Mouse (Mus musculus): ENCODE data around the gene Gcn1l1. TPM values are rescaled to one million over a fixed set of nuclear protein-coding genes. Genes with fewer than 3 reads are reported as not detected.
"Not testable (repeated sequence)": the region's sequence is repeated elsewhere in the genome, so short reads cannot be mapped to it uniquely, and the experiment has no call there.

Gcn1l1 gene
- polyA plus RNA-seq, 1 experiment from 2014 or later = 25.5 TPM

DNA sequence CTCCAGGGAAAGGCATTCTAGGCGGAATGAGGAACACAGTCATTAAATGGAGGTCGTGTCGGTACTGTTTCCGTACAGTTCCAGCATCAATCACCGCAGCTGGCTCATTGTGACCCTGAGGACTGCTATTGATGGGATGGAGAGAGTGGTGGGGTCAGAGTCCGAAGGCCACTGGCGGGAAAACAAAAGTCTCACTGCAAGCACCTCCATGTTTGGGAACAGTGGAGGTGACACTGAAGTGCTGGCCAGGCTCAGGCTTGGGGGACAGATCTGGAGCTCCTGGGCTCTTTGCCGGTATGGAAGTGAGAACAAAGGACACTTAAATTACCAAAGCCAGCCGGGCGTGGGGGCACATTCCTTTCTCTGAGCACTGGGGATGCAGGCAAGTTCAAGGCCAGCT lies 3.6 kb downstream of the Gcn1l1 start:
- Histone ChIP-seq H3K36me3 (ENCODE audit: control insufficient read depth, insufficient read depth, low read length) (peaks cover 4% of the 10 kb centered on the region; the same call in 1 of the 2 replicates), H3K4me1 (ENCODE audit: control insufficient read depth, insufficient read depth, low read length) (peaks cover 16% of the 10 kb centered on the region), H3K27me3 (replicated peaks; ENCODE audit: control insufficient read depth, insufficient read depth, low read length) (no peaks in the 10 kb centered on the region), H3K4me2 (ENCODE audit: low read depth, low read length) (no peak overlapping the region; the same call in 1 of the 2 replicates), H3K27ac (ENCODE audit: low read length) (peak overlapping the region; percentile 61; the same call in 1 of the 2 replicates), H3K4me3 (ENCODE audit: low read length) (no peak overlapping the region), H3K9ac (ENCODE audit: low read depth, low read length) (no peak overlapping the region), H3K9me3 (ENCODE audit: control insufficient read depth, low read length) (no peaks in the 10 kb centered on the region)
- peak; percentile 24; the same call in 1 of the 2 replicates for ATAC-seq
- 42% methylated on average over 10 of the region's 10 CpGs for WGBS

DNA sequence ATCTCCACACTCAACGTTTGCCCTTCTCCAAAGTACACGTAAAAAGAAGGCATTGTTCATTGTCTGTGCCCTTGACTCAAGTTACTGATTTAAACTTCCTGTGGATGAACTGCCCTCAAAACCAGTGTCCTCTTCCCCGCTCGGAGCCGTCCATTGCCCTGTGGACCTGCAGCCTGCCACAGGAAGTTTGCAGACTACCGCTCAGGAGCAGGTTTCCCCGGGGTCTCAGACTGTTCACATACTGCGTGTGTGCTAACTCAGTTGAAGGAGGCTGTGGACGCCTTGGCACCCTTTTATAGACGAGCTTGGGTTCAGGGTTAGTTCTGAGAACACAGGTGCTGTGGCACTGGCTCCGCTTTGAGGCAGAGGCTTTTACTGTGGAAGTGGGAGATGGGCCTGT lies 4.3 kb downstream of the Gcn1l1 start:
- H3K4me3 ChIP-seq (ENCODE audit: low read length) = no peak overlapping the region
- H3K36me3 ChIP-seq (ENCODE audit: control insufficient read depth, insufficient read depth, low read length) = peaks cover 4% of the 10 kb centered on the region; the same call in 1 of the 2 replicates
- H3K27ac ChIP-seq (ENCODE audit: low read length) = peak overlapping the region; percentile 24; the same call in 1 of the 2 replicates
- H3K9me3 ChIP-seq (ENCODE audit: control insufficient read depth, low read length) = no peaks in the 10 kb centered on the region
- no peaks in the 10 kb centered on the region for H3K27me3 ChIP-seq (replicated peaks; ENCODE audit: control insufficient read depth, insufficient read depth, low read length)
- WGBS = 68% methylated on average over 11 of the region's 11 CpGs
- ATAC-seq = no peak
- H3K4me2 ChIP-seq (ENCODE audit: low read depth, low read length) = no peak overlapping the region
- peaks cover 16% of the 10 kb centered on the region for H3K4me1 ChIP-seq (ENCODE audit: control insufficient read depth, insufficient read depth, low read length)
- no peak overlapping the region for H3K9ac ChIP-seq (ENCODE audit: low read depth, low read length)

DNA sequence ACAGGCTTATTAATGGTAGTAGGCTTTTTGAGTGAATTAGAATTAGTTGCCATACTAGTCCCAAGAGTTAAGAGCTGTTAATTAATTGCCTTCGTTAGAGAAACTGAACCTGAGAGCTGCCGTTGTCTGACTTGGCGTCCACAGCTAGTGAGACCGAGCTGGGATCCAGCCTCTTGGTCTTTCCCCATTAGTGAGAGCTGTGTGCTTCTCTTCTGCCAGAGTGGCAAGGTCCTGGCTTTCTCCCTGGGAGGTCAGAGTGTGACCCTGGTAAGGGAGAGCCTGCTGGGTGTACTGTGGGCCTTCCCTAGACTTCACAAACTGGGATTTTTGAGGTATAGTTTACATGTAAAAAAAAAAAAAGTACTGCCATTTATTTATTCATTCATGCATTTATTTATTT lies 4.7 kb downstream of the Gcn1l1 start:
- no peak overlapping the region for H3K4me3 ChIP-seq (ENCODE audit: low read length)
- ATAC-seq = no peak
- H3K9ac ChIP-seq (ENCODE audit: low read depth, low read length) = no peak overlapping the region
- H3K36me3 ChIP-seq (ENCODE audit: control insufficient read depth, insufficient read depth, low read length) = peaks cover 4% of the 10 kb centered on the region; the same call in 1 of the 2 replicates
- H3K4me1 ChIP-seq (ENCODE audit: control insufficient read depth, insufficient read depth, low read length) = peaks cover 13% of the 10 kb centered on the region
- no peaks in the 10 kb centered on the region for H3K27me3 ChIP-seq (replicated peaks; ENCODE audit: control insufficient read depth, insufficient read depth, low read length)
- no peaks in the 10 kb centered on the region for H3K9me3 ChIP-seq (ENCODE audit: control insufficient read depth, low read length)
- H3K27ac ChIP-seq (ENCODE audit: low read length) = no peak overlapping the region
- 82% methylated on average over 4 of the region's 4 CpGs for WGBS
- no peak overlapping the region for H3K4me2 ChIP-seq (ENCODE audit: low read depth, low read length)

DNA sequence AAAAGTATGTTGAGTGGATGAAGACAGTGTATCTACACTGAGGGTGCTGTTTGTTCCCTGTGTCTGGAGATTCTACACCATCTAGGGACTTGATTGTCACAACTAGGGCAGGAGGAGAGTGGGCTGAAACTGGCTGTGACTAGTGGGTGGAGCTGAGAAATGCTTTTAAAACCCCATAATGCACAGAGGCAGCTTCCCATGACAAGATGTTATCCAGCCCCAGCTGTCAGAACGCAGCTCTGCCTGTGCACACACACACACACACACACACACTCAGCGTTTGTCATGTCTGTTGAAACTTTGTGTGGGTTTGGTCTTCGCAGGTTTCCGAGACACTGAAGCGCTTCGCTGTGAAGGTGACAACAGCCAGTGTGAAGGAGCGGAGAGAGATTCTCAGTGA lies 6.0 kb downstream of the Gcn1l1 start:
- Histone ChIP-seq H3K4me1 (ENCODE audit: control insufficient read depth, insufficient read depth, low read length) (peaks cover 9% of the 10 kb centered on the region), H3K36me3 (ENCODE audit: control insufficient read depth, insufficient read depth, low read length) (peaks cover 4% of the 10 kb centered on the region; the same call in 1 of the 2 replicates)
- WGBS = 84% methylated on average over 7 of the region's 7 CpGs

DNA sequence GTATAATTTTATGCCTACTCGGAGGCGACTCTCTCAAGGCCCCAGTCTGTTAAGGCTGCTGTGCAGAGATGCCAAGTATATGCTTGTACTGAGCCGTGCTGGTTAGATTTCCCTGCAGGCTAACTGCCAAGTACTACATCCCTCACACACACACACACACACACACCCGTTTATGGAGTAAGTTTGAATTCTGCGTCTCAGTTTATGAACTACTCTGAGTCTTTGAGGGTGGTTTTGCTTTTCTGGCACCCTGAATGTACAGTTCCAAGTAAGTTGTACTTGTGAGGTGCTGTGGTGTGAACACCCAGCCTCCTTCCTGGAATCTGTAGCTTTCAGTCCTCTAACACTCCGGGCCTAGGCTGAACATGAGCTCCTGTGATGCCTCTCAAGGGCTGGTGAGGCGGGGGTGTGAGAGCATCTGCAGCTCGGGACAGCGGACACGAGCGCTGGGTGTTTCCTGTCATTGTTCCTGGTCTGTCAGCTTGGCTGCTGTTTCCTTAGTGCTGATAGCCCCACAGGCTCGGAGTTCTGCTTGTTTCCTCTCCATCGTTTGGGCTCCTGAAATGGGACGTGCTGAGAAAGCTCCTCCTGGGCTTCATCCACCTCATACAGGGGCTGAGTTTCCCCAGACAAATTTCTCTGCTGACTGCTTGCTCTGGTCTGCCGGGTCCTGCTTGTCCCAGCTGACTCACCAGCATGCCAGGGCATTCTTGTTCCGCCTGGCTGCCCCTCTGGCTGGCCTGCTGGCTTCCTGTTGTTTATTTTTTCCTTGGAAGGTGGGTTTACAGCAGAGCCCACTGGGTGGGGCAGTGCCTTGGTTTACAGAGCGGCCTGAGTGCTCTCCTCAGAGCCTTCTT lies 7.9 kb downstream of the Gcn1l1 start:
- peak overlapping the region; percentile 36; the same call in 1 of the 2 replicates for H3K9ac ChIP-seq (ENCODE audit: low read depth, low read length)
- H3K36me3 ChIP-seq (ENCODE audit: control insufficient read depth, insufficient read depth, low read length) = peaks cover 6% of the 10 kb centered on the region; the same call in 1 of the 2 replicates
- 0 out of 2 replicates have a peak, but pooled peaks have one; percentile 23 for ATAC-seq
- no peaks in the 10 kb centered on the region for H3K27me3 ChIP-seq (replicated peaks; ENCODE audit: control insufficient read depth, insufficient read depth, low read length)
- H3K9me3 ChIP-seq (ENCODE audit: control insufficient read depth, low read length) = no peaks in the 10 kb centered on the region
- no peak overlapping the region for H3K4me3 ChIP-seq (ENCODE audit: low read length)
- WGBS = 44% methylated on average over 17 of the region's 17 CpGs
- H3K27ac ChIP-seq (ENCODE audit: low read length) = peak overlapping the region; percentile 78
- peaks cover 4% of the 10 kb centered on the region; the same call in 1 of the 2 replicates for H3K4me1 ChIP-seq (ENCODE audit: control insufficient read depth, insufficient read depth, low read length)
- no peak overlapping the region for H3K4me2 ChIP-seq (ENCODE audit: low read depth, low read length)

More for the DNA sequence above, 6.0 kb downstream of the Gcn1l1 start:
- H3K9me3 ChIP-seq (ENCODE audit: control insufficient read depth, low read length) = no peaks in the 10 kb centered on the region
- H3K27ac ChIP-seq (ENCODE audit: low read length) = no peak overlapping the region
- no peak for ATAC-seq
- no peak overlapping the region for H3K4me2 ChIP-seq (ENCODE audit: low read depth, low read length)
- no peaks in the 10 kb centered on the region for H3K27me3 ChIP-seq (replicated peaks; ENCODE audit: control insufficient read depth, insufficient read depth, low read length)
- H3K9ac ChIP-seq (ENCODE audit: low read depth, low read length) = no peak overlapping the region
- H3K4me3 ChIP-seq (ENCODE audit: low read length) = no peak overlapping the region

DNA sequence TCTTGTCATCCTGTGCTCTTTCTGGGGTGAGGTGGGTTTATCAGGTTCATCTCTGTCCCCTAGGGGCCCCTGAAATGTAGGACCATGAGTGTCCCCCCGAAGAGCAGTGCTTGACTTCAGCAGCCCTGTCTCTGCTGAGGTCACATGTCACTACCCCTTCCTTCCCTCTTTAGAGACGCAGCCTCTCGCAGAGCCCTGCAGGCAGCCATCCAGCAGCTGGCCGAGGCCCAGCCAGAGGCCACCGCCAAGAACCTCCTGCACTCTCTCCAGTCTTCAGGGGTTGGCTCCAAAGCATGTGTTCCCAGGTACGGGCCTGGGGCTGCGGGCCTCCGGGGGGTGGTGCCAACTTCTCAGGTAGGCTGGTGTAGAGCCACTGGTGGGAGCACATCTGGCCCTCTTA lies 9.9 kb downstream of the Gcn1l1 start:
- H3K9me3 ChIP-seq (ENCODE audit: control insufficient read depth, low read length) = no peaks in the 10 kb centered on the region
- 82% methylated on average over 8 of the region's 8 CpGs for WGBS
- H3K36me3 ChIP-seq (ENCODE audit: control insufficient read depth, insufficient read depth, low read length) = peaks cover 22% of the 10 kb centered on the region
- H3K4me2 ChIP-seq (ENCODE audit: low read depth, low read length) = no peak overlapping the region
- no peak overlapping the region for H3K9ac ChIP-seq (ENCODE audit: low read depth, low read length)
- no peaks in the 10 kb centered on the region for H3K27me3 ChIP-seq (replicated peaks; ENCODE audit: control insufficient read depth, insufficient read depth, low read length)
- no peak overlapping the region for H3K27ac ChIP-seq (ENCODE audit: low read length)
- no peak overlapping the region for H3K4me3 ChIP-seq (ENCODE audit: low read length)
- no peaks in the 10 kb centered on the region for H3K4me1 ChIP-seq (ENCODE audit: control insufficient read depth, insufficient read depth, low read length)
- no peak for ATAC-seq

DNA sequence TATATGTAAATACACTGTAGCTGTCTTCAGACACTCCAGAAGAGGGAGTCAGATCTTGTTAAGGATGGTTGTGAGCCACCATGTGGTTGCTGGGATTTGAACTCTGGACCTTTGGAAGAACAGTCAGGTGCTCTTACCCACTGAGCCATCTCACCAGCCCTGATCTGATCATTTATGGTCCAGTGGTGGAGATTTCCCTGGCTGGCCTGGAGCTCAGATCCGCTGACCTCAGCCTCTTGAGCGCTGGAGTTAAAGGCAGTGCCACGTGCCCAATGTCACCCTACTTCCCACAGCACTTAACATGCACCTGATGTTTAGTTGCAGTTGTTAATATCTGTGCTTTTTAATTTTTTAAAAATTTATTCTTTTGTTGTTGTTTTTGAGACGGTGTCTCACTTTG lies 12.6 kb downstream of the Gcn1l1 start:
- not testable (repeated sequence) for H3K9me3 ChIP-seq (ENCODE audit: control insufficient read depth, low read length); H3K4me1 ChIP-seq (ENCODE audit: control insufficient read depth, insufficient read depth, low read length); ATAC-seq; H3K27ac ChIP-seq (ENCODE audit: low read length); H3K27me3 ChIP-seq (replicated peaks; ENCODE audit: control insufficient read depth, insufficient read depth, low read length); H3K4me3 ChIP-seq (ENCODE audit: low read length); H3K9ac ChIP-seq (ENCODE audit: low read depth, low read length); H3K4me2 ChIP-seq (ENCODE audit: low read depth, low read length)
- 96% methylated on average over 4 of the region's 4 CpGs for WGBS
- peaks cover 45% of the 10 kb centered on the region for H3K36me3 ChIP-seq (ENCODE audit: control insufficient read depth, insufficient read depth, low read length)

DNA sequence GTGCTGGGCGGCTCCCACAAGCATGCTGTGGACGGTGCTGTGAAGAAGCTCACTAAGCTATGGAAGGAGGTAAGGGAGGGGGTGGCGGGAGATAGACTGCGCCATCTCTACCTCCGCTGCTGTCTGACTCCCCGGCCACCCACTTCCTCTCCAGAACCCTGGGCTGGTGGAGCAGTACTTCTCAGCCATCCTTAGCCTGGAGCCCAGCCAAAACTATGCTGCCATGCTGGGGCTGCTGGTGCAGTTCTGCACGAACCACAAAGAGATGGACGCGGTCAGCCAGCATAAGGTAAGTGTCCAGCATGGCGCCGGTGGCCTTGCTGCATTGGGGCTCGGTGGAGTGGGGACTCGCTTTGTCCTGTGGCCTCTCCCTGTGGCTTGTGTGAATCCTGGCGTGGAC lies 13.9 kb downstream of the Gcn1l1 start:
- WGBS = 94% methylated on average over 14 of the region's 14 CpGs
- H3K9ac ChIP-seq (ENCODE audit: low read depth, low read length) = no peak overlapping the region
- peaks cover 58% of the 10 kb centered on the region for H3K36me3 ChIP-seq (ENCODE audit: control insufficient read depth, insufficient read depth, low read length)
- peaks cover 6% of the 10 kb centered on the region; the same call in 1 of the 2 replicates for H3K9me3 ChIP-seq (ENCODE audit: control insufficient read depth, low read length)
- no peak overlapping the region for H3K4me2 ChIP-seq (ENCODE audit: low read depth, low read length)
- no peaks in the 10 kb centered on the region for H3K4me1 ChIP-seq (ENCODE audit: control insufficient read depth, insufficient read depth, low read length)
- H3K27me3 ChIP-seq (replicated peaks; ENCODE audit: control insufficient read depth, insufficient read depth, low read length) = no peaks in the 10 kb centered on the region
- H3K4me3 ChIP-seq (ENCODE audit: low read length) = no peak overlapping the region
- ATAC-seq = no peak
- no peak overlapping the region for H3K27ac ChIP-seq (ENCODE audit: low read length)

DNA sequence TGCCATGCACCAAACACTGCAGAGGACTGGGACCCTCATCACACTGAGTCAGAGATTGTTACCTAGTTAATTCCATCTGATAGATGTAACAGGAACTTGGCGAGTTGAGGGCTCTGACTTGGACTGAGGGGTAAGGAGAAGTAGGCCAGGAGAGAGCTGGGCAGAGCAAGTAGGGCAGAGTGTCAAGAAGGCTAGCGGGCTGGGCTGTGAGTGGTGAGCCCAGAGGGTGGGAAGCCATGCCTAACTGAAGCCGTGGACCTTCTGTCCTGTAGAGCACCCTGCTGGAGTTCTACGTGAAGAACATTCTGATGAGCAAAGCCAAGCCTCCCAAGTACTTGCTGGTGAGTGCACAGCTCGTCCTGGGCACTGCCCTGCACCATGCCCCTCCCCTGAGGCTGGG lies 14.3 kb downstream of the Gcn1l1 start:
- H3K4me1 ChIP-seq (ENCODE audit: control insufficient read depth, insufficient read depth, low read length) = no peaks in the 10 kb centered on the region
- H3K9me3 ChIP-seq (ENCODE audit: control insufficient read depth, low read length) = peaks cover 6% of the 10 kb centered on the region; the same call in 1 of the 2 replicates
- H3K4me3 ChIP-seq (ENCODE audit: low read length) = no peak overlapping the region
- H3K27me3 ChIP-seq (replicated peaks; ENCODE audit: control insufficient read depth, insufficient read depth, low read length) = no peaks in the 10 kb centered on the region
- H3K27ac ChIP-seq (ENCODE audit: low read length) = no peak overlapping the region
- H3K4me2 ChIP-seq (ENCODE audit: low read depth, low read length) = no peak overlapping the region
- peaks cover 61% of the 10 kb centered on the region for H3K36me3 ChIP-seq (ENCODE audit: control insufficient read depth, insufficient read depth, low read length)
- no peak overlapping the region for H3K9ac ChIP-seq (ENCODE audit: low read depth, low read length)
- 88% methylated on average over 5 of the region's 5 CpGs for WGBS
- ATAC-seq = no peak
